Mouse (Mus musculus): ENCODE measurements around the gene Arhgap6. TPM values are rescaled to one million over a fixed set of nuclear protein-coding genes. Genes with fewer than 3 reads are reported as not detected.

Gene Arhgap6
- total RNA-seq, 2 experiments from 2014 or later, result 2.0 to 2.2 TPM

GRCm38 (mm10) chrX:169106048-169106622 is 311.2 kb downstream of the Arhgap6 start:
- no peak for DNase-seq (ENCODE audit: extremely low spot score in 1 of 2, low spot score in 1 of 2)

DNA sequence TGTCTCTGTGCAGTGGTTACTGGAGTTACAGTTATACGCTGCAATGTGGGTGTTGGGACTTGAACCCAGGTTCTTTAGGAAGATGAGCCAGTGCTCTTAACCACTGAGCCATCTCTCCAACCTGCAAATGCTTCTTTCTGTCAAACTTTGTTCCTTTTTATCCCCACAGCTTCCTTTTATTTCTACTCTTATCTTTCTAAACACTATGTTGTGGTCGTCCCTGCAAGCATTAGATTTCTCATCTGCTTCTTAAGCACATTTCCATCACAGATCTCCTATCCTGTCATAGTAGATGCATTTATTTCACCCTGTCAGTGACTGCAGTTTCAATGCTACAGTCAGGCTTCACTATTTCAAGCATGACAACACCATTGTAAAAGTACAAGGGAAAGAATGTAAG is 312.5 kb downstream of the Arhgap6 start:
- DNase-seq (ENCODE audit: extremely low spot score in 1 of 2, low spot score in 1 of 2), result no peak

DNA sequence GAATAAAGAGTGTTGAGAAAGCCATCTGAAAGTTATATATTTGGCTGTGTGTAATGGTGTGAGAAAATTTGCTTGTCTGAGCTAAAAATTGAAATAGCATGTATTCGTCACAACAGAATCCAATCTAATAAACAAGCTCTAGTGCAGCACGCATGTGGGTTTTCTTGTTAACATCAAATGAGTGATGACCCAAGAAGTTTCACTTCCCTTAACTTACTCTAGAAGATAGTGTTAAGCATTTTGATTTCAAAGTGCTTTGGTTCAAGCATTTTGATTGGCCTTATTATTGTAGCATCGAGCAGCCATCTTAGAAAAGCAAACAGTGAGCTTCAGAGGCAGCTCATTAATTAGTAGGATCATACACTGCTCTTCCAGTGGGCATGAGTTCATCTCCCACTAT is 315.1 kb downstream of the Arhgap6 start:
- no peak for DNase-seq (ENCODE audit: extremely low spot score in 1 of 2, low spot score in 1 of 2)

- no peak for DNase-seq (ENCODE audit: extremely low spot score in 1 of 2, low spot score in 1 of 2)
Measured at GRCm38 (mm10) chrX:169112662-169113061, 317.8 kb downstream of the Arhgap6 start.

GRCm38 (mm10) chrX:169123115-169123772 is 328.3 kb downstream of the Arhgap6 start:
- DNase-seq (ENCODE audit: extremely low spot score in 1 of 2, low spot score in 1 of 2), result no peak

GRCm38 (mm10) chrX:169123773-169124151 is 328.9 kb downstream of the Arhgap6 start:
- no peak for DNase-seq (ENCODE audit: extremely low spot score in 1 of 2, low spot score in 1 of 2)

DNA sequence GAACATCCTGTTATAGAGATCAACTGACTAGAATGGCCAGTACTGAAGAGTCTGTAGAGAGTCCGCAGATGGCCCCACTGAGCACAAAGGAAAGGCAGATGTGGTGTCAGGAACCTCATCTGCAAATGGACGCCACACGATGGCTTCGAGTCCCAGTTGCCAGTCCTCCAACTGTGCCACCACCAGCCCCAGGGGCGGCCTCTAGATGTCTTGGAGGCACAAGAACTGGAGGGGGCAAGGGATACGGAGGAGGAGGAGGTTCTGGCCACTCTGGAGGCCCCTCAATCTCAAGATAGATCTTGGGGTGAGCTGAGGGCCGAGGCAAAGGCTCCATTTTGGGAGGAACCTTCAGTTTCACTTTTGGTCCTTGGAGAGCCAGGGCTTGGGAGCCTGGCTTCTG is 344.9 kb downstream of the Arhgap6 start:
- DNase-seq (ENCODE audit: extremely low spot score in 1 of 2, low spot score in 1 of 2), result no peak

- no peak for DNase-seq (ENCODE audit: extremely low spot score in 1 of 2, low spot score in 1 of 2)
Measured at GRCm38 (mm10) chrX:169140467-169140866, 345.6 kb downstream of the Arhgap6 start.

- no peak for DNase-seq (ENCODE audit: extremely low spot score in 1 of 2, low spot score in 1 of 2)
Measured at GRCm38 (mm10) chrX:169153805-169154204, 358.9 kb downstream of the Arhgap6 start.

DNA sequence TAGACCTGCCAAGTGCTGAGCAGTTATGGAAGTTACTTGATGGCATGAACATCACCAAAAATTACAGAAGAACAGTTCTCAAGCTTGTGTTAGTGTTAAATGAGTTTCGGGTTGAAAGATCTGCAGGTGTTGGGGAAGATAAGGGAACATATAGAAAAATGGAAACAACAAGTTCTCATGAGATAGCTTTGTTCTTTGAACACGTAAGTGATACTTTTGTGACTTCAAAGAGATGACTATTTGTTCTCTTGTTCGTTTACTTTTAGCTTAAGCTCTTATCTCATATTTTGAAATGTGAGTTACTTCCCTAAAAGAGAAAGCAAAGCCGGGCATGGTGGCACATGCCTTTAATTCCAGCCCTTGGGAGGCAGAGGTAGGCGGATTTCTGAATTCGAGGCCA is 363.5 kb downstream of the Arhgap6 start:
- DNase-seq (ENCODE audit: extremely low spot score in 1 of 2, low spot score in 1 of 2), result no peak

DNA sequence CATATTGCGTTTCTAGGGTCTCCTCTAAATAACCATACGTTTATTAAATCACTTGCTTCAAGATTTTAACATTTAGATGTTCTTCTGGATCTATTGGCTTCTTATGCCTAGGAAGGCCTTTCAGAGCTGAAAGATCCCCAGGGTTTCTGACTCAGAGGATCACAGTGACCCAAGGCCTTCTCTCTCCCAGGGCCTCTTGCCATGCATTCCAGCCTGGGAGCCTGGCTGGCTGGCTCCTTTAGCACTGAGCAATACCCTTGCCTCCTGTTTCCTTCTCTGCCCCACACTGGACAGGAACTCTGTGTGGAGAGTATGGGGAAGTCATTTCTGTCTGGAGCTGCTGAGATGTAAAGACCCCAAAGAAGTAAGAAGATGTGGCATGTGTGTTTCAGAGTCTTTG is 376.1 kb downstream of the Arhgap6 start:
- DNase-seq (ENCODE audit: extremely low spot score in 1 of 2, low spot score in 1 of 2), result no peak

GRCm38 (mm10) chrX:169173796-169174195 is 378.9 kb downstream of the Arhgap6 start:
- DNase-seq (ENCODE audit: extremely low spot score in 1 of 2, low spot score in 1 of 2), result no peak

DNA sequence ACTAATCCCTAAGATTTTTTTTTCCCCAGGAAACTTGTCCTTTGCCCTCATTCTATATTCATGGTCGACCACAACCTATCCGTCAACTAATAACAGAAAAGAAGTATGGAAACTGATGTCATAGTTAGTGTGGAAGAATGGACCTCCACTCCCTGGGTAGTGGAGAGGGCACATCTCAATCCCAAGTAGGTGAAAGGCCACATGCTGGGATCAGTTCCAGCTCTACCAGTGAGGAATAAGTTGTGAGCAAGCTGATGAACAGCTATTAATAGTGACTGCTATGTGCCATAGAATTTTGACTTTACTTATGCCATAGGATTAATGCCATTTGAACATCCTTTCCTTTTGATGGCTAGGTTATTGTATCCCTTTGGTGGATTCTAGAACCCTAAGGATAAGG is 383.7 kb downstream of the Arhgap6 start:
- DNase-seq (ENCODE audit: extremely low spot score in 1 of 2, low spot score in 1 of 2), result no peak

DNA sequence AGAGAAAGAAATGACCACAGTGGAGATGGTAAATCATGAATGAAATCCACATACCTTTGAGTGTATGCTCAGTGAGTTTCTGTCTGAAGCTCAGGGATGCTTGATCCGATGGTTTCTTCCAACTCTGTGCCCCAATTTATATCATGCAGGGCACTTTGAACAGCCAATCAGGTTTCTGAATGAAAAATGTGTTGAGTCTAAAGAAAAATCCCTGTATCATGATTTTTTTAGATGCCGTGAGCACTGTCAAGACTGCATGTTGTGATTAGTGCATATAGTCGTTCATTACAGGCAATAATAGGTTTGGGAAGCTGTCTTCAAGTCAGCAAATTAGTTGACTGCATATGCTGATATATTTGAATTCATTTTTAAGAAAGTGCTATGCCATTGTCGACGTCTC is 392.2 kb downstream of the Arhgap6 start, which contains the start of gene Amelx:
Amelx (minus strand) TSS at position 101 of the 400 bp plus-strand sequence.
- no peak for DNase-seq (ENCODE audit: extremely low spot score in 1 of 2, low spot score in 1 of 2)

GRCm38 (mm10) chrX:169210019-169210418 is 415.1 kb downstream of the Arhgap6 start:
- no peak for DNase-seq (ENCODE audit: extremely low spot score in 1 of 2, low spot score in 1 of 2)

DNA sequence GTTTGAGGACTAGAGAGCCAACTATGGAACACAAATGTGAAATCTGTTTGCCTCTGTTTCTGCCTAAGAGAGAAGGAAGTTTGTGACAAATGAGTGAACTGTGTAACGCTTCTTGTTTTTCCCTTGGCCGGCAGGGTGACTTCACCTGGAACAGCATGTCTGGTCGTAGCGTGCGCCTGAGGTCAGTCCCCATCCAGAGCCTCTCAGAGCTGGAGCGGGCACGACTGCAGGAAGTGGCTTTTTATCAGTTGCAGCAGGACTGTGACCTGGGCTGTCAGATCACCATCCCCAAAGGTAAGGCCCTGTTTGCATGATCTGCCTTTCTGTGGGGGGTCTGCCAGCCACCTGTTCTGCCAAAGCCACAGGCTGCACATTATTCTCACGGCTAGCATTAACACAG is 425.2 kb downstream of the Arhgap6 start:
- DNase-seq (ENCODE audit: extremely low spot score in 1 of 2, low spot score in 1 of 2), result no peak

DNA sequence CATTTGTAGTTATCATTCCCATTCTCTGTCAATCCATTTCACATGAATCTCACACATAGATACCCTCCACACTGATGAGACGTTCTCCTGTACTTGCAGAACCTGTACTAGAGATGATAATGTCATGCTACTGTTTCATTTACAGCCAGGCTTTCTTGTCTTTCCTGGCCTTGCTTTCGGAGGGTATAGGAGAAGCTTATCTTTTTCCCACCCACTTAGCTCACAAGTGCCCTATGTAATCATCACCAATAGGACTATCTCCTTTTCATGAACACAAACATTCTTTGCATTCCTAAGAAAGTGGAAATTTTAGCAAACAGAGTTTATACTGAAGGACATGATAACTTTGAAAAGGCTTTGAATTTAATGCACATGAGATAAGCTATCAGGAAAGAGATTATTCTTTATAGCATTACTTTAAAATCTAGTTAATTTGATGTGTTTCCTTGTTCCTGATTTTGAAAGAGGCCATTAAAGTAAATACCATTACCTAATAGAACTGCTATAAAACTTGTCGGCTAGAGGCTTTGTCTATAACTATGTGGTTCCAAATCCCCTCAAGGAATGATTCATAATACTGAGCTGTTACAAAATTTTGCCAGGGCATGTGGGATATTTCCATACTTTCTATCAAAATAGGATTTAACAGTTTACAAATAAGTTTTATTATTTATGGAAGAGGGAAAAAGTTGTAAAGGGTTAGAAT is 427.6 kb downstream of the Arhgap6 start:
- DNase-seq (ENCODE audit: extremely low spot score in 1 of 2, low spot score in 1 of 2), result no peak

GRCm38 (mm10) chrX:169255915-169256314 is 461.0 kb downstream of the Arhgap6 start:
- DNase-seq (ENCODE audit: extremely low spot score in 1 of 2, low spot score in 1 of 2), result no peak

DNA sequence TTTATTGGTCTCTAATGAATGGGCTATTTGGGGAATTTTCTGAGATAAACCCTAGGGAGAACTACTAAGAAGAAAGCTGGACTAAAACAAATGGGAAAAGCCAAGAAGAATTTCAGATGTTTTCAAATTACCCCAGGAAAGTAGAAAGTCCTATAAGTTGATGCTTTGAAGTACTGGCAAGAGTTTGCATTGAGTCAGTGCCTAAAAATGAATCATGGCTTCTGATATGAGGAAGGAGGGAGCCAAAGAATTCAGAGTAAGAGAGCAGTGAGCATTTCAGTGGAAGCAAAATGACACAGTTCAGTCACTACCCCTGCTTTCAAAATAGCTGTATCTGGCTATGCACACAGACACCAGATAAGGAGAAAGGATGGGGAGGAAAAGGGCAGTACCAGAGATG is 461.8 kb downstream of the Arhgap6 start:
- no peak for DNase-seq (ENCODE audit: extremely low spot score in 1 of 2, low spot score in 1 of 2)

GRCm38 (mm10) chrX:169261034-169261433 is 466.1 kb downstream of the Arhgap6 start:
- no peak for DNase-seq (ENCODE audit: extremely low spot score in 1 of 2, low spot score in 1 of 2)

DNA sequence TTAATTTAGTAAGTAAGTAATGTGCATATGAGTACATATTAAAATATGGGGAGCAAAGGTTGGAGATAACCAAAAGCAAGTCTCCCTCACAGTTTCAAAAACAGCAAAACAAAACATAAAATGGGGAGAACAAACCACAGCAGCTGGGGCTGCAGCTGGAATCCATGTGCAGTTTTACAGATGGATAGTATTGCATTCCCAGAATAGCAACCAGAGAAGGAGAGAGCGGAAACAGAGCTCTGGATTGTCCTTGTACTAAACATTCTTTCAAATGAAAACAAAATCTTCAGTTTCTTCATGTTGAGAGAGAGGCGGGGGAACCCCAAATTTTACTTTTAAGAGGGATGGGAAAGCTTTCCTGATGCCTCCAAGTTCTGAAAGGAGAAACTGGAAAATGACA is 467.3 kb downstream of the Arhgap6 start:
- no peak for DNase-seq (ENCODE audit: extremely low spot score in 1 of 2, low spot score in 1 of 2)
